Mouse (Mus musculus) left cerebral cortex, adult 9 months (tissue): ENCODE measurements around the gene Gm8453.
"Not testable (repeated sequence)": the region's sequence is repeated elsewhere in the genome, so short reads cannot be mapped to it uniquely, and the experiment has no call there.

ENCODE experiments used
- DNase-seq, 2 experiments: peaks; one replicate each; pipeline ENCODE4 v3.0.0; 2022; ENCODE audit warnings: low spot score in 2 of 2

Gm8453 gene

GRCm38 (mm10) chr7:22229384-22229783 lies at the start of gene Gm8453:
TSS of gene Gm8453 (minus strand) at chr7:22229484.
- not testable (repeated sequence) for DNase-seq

- not testable (repeated sequence) for DNase-seq
Measured at GRCm38 (mm10) chr7:22201164-22201563, 28.1 kb downstream of the Gm8453 start, which contains the start of gene Gm8653. TSS of gene Gm8653 (minus strand) at chr7:22201264.

- not testable (repeated sequence) for DNase-seq
Measured at GRCm38 (mm10) chr7:22189077-22189476, 40.2 kb downstream of the Gm8453 start, which contains the start of gene Vmn1r143. TSS of gene Vmn1r143 (plus strand) at chr7:22189377.
